In the genomic region with DNA sequence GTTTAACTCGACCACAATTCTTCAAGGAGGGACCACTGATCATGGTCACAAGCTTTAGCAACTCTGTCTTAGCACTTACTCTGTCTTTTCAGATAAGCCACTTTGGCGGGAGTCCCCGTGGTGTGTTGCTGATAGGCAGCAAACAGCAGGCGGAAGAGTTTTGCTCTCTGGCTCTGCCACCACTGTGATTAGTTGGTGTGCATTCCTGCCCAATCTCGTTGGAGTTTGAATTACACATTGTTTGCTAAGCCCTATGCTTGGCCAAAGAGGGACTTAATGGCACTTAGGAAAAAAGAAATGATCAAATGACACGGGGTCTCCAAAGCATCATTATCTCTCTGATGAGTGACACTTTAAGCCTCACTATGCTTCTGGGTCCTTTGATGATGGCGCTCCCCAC, we compare ENCODE assay signal across 17 mouse cellular contexts.
DNase-seq lines count a peak whose midpoint lies in the region; ATAC-seq and TF ChIP-seq lines count a peak whose summit lies in the region.
"Had no signal": no experiment of that assay in that cellular context is flagged by ENCODE, and none has a peak within 500 bp of the region (broad histone marks: within the 10 kb centered on the region; RNA-seq: fewer than 3 reads in every experiment).

No protein-coding gene starts in this region.

- ATAC-seq in lung, embryonic 14.5 days (ENCODE audit: insufficient read depth) = peak; percentile 31; the same call in 1 of the 2 replicates
- peak; percentile 49 for ATAC-seq in heart, embryonic 11.5 days (replicated peaks; ENCODE audit: insufficient number of reproducible peaks, low FRiP score, low TSS enrichment)
- ATAC-seq in intestine, embryonic 15.5 days = peak; percentile 55; the same call in 1 of the 2 replicates
- ATAC-seq: CD4-positive, CD25-positive, alpha-beta regulatory T cell, adult 4 months; forebrain, postnatal 0 days had no signal

- H3K27ac ChIP-seq in lung, embryonic 14.5 days (ENCODE audit: low read depth) = no peak overlapping the region
- peak overlapping the region; percentile 60 for H3K27ac ChIP-seq in heart, embryonic 11.5 days (ENCODE audit: low read depth, low read length)
- H3K27ac ChIP-seq in intestine, embryonic 15.5 days = no peak overlapping the region
- H3K27ac ChIP-seq: embryonic facial prominence, embryonic 15.5 days; hindbrain, embryonic 15.5 days; neural tube, embryonic 12.5 days had no signal

- WGBS in lung, embryonic 14.5 days = 12% methylated on average over 7 of the region's 7 CpGs
- WGBS in heart, embryonic 11.5 days (ENCODE audit: insufficient replicate concordance) = 9% methylated on average over 7 of the region's 7 CpGs
- WGBS in intestine, embryonic 15.5 days = 31% methylated on average over 7 of the region's 7 CpGs

- H3K4me2 ChIP-seq in lung, embryonic 14.5 days = peak overlapping the region; percentile 1; the same call in 1 of the 2 replicates
- peak overlapping the region; percentile 56 for H3K4me2 ChIP-seq in heart, embryonic 11.5 days
- no peak overlapping the region for H3K4me2 ChIP-seq in intestine, embryonic 15.5 days (replicated peaks)
- H3K4me2 ChIP-seq: embryonic facial prominence, embryonic 15.5 days; hindbrain, embryonic 15.5 days; neural tube, embryonic 12.5 days had no signal

- peak; percentile 36 for DNase-seq in lung, embryonic 14.5 days
- DNase-seq in lung, postnatal 4 days = no peak
- DNase-seq in c-Kit-positive CD71-positive TER-119-negative erythroid progenitor cells, embryonic 14.5 days (ENCODE audit: low read depth) = peak; percentile 8
- DNase-seq in ovary, adult 18-20 months (ENCODE audit: low spot score) = no peak
- no peak for DNase-seq in gastrocnemius, adult 18-20 months (ENCODE audit: low spot score)
- DNase-seq: cerebellum, adult 9-10 months; gastrocnemius, postnatal 25 days; layer of hippocampus, adult 9-11 months; thymus, postnatal 36 days had no signal

- H3K27me3 ChIP-seq in lung, embryonic 14.5 days (ENCODE audit: insufficient read depth, low read length) = no peaks in the 10 kb centered on the region
- no peaks in the 10 kb centered on the region for H3K27me3 ChIP-seq in heart, embryonic 11.5 days (ENCODE audit: control insufficient read depth, insufficient read depth, low read length)
- H3K27me3 ChIP-seq in intestine, embryonic 15.5 days (replicated peaks) = no peaks in the 10 kb centered on the region
- H3K27me3 ChIP-seq: embryonic facial prominence, embryonic 15.5 days; neural tube, embryonic 12.5 days had no signal

- H3K4me3 ChIP-seq in lung, embryonic 14.5 days (ENCODE audit: low read depth, low read length) = no peak overlapping the region
- peak overlapping the region; percentile 4; the same call in 1 of the 2 replicates for H3K4me3 ChIP-seq in heart, embryonic 11.5 days (ENCODE audit: low read depth, low read length)
- H3K4me3 ChIP-seq in intestine, embryonic 15.5 days (replicated peaks) = no peak overlapping the region
- H3K4me3 ChIP-seq: embryonic facial prominence, embryonic 15.5 days; hindbrain, embryonic 15.5 days; midbrain, embryonic 10.5 days; neural tube, embryonic 12.5 days had no signal

- H3K36me3 ChIP-seq in lung, embryonic 14.5 days (ENCODE audit: insufficient read depth) = no peaks in the 10 kb centered on the region
- no peaks in the 10 kb centered on the region for H3K36me3 ChIP-seq in heart, embryonic 11.5 days (ENCODE audit: control insufficient read depth, insufficient read depth, low read length)
- no peaks in the 10 kb centered on the region for H3K36me3 ChIP-seq in intestine, embryonic 15.5 days
- H3K36me3 ChIP-seq: embryonic facial prominence, embryonic 15.5 days; hindbrain, embryonic 15.5 days; midbrain, embryonic 10.5 days; neural tube, embryonic 12.5 days had no signal

- TF ChIP-seq CTCF in lung, embryonic 14.5 days (IDR thresholded peaks at IDR 0.05; ENCODE audit: low read depth) = no peak

- no peaks in the 10 kb centered on the region for H3K4me1 ChIP-seq in lung, embryonic 14.5 days (ENCODE audit: insufficient read depth)
- H3K4me1 ChIP-seq in heart, embryonic 11.5 days (ENCODE audit: control insufficient read depth, insufficient read depth, low read length) = peaks cover 4% of the 10 kb centered on the region
- no peaks in the 10 kb centered on the region for H3K4me1 ChIP-seq in intestine, embryonic 15.5 days (replicated peaks)
- H3K4me1 ChIP-seq: embryonic facial prominence, embryonic 15.5 days; hindbrain, embryonic 15.5 days; neural tube, embryonic 12.5 days had no signal

- no peaks in the 10 kb centered on the region for H3K9me3 ChIP-seq in lung, embryonic 14.5 days (ENCODE audit: low read depth, low read length)
- H3K9me3 ChIP-seq in heart, embryonic 11.5 days (replicated peaks; ENCODE audit: control insufficient read depth, low read length) = 0 out of 2 replicates have a peak, but pooled peaks cover 2% of the 10 kb centered on the region
- no peaks in the 10 kb centered on the region for H3K9me3 ChIP-seq in intestine, embryonic 15.5 days
- H3K9me3 ChIP-seq: embryonic facial prominence, embryonic 15.5 days; hindbrain, embryonic 15.5 days; midbrain, embryonic 10.5 days; neural tube, embryonic 12.5 days had no signal

- H3K9ac ChIP-seq in lung, embryonic 14.5 days = no peak overlapping the region
- H3K9ac ChIP-seq in heart, embryonic 11.5 days (ENCODE audit: low read depth, low read length) = no peak overlapping the region
- H3K9ac ChIP-seq in intestine, embryonic 15.5 days = no peak overlapping the region
- H3K9ac ChIP-seq: embryonic facial prominence, embryonic 15.5 days; forebrain, postnatal 0 days; hindbrain, embryonic 15.5 days; neural tube, embryonic 12.5 days had no signal

Comparison
In these comparisons a context has a peak if more than half of its experiments do, and no peak if none do; other contexts are left out.
1. DNase-seq: peak in lung, embryonic 14.5 days (single experiment) and c-Kit-positive CD71-positive TER-119-negative erythroid progenitor cells, embryonic 14.5 days (single experiment); none in lung, postnatal 4 days (0 of 2), ovary, adult 18-20 months (single experiment) and gastrocnemius, adult 18-20 months (single experiment).
2. Peak in every context shown above with its lines, with median percentiles within 50 percentile points of each other: ATAC-seq.